Mouse (Mus musculus) cerebellum, adult 2 months (tissue): ENCODE measurements around the gene Grik4. TPM values are rescaled to one million over a fixed set of nuclear protein-coding genes. Genes with fewer than 3 reads are reported as not detected.

Experiments
- DNase-seq, 2 experiments: peaks; one replicate each; pipeline ENCODE4 v3.0.0; 2021
- H3K27ac ChIP-seq: fragments of 200-500 bp; 2 replicates; pipeline ENCODE4 v1.5.1; 2012; ENCODE audit warnings: low read length, control low read depth, inconsistent platforms; ENCODE audit not compliant: insufficient read depth
- H3K27me3 ChIP-seq: fragments of 200-500 bp; 2 replicates; pipeline ENCODE4 v1.6.1; 2012; ENCODE audit warnings: inconsistent platforms, mild to moderate bottlenecking, low read length, moderate library complexity; ENCODE audit not compliant: control insufficient read depth, insufficient read depth
- H3K4me1 ChIP-seq: fragments of 200-500 bp; 2 replicates; pipeline ENCODE4 v1.6.1; 2011; ENCODE audit warnings: low read length; ENCODE audit not compliant: control insufficient read depth, insufficient read depth
- H3K4me3 ChIP-seq: fragments of 200-500 bp; replicated peaks from 2 replicates; pipeline ENCODE3; 2011; ENCODE audit warnings: mild to moderate bottlenecking, low read depth, low read length, control low read depth; ENCODE audit not compliant: insufficient read depth
- CTCF ChIP-seq: fragments of 200-500 bp; IDR thresholded peaks from 2 replicates; pipeline ENCODE4 v1.5.1; 2011; ENCODE audit warnings: low read depth, mild to moderate bottlenecking, control low read depth, low read length, moderate library complexity, borderline replicate concordance; ENCODE audit not compliant: insufficient read depth
- POLR2A ChIP-seq: fragments of 200-500 bp; IDR thresholded peaks from 2 replicates; pipeline ENCODE4 v1.6.1; 2011; ENCODE audit warnings: low read length, control low read depth, borderline replicate concordance; ENCODE audit not compliant: insufficient read depth
- WGBS: fragments of 180-500 bp; shearing (Covaris S2); methylation state at CpG from one replicate; pipeline ENCODE4 v1.1.7; 2018; 5-methylcytosine and 5-hydroxymethylcytosine counted together
- polyA plus RNA-seq: library from polyadenylated mRNA; depleted of rRNA; stranded (reverse); fragments of >200 nt; gene quantifications from 2 replicates; pipeline ENCODE4 v1.2.3, GENCODE M21; 2012

Grik4 gene
- polyA plus RNA-seq, 1 experiment: 10.5 TPM

- no peak overlapping the region for H3K27ac ChIP-seq
- no peaks in the 10 kb centered on the region for H3K4me1 ChIP-seq
- no peak for TF ChIP-seq POLR2A
- TF ChIP-seq CTCF: no peak
- WGBS: 77% methylated on average over 11 of the region's 11 CpGs
- H3K4me3 ChIP-seq: no peak overlapping the region
- no peaks in the 10 kb centered on the region for H3K27me3 ChIP-seq
- no peak for DNase-seq
Measured at GRCm38 (mm10) chr9:42641550-42642117, 302.7 kb downstream of the Grik4 start.

GRCm38 (mm10) chr9:42636446-42636845 is 307.8 kb downstream of the Grik4 start:
- Histone ChIP-seq H3K27me3 (no peaks in the 10 kb centered on the region), H3K4me3 (no peak overlapping the region), H3K4me1 (peaks cover 4% of the 10 kb centered on the region), H3K27ac (no peak overlapping the region)
- whole genome bisulfite sequencing: 50% methylated on average over 10 of the region's 10 CpGs
- TF ChIP-seq CTCF (no peak), POLR2A (no peak)
- no peak for DNase-seq

GRCm38 (mm10) chr9:42631479-42631878 is 312.8 kb downstream of the Grik4 start:
- TF ChIP-seq CTCF (no peak), POLR2A (no peak)
- no peak for DNase-seq
- H3K27ac ChIP-seq: no peak overlapping the region
- H3K4me1 ChIP-seq: peaks cover 4% of the 10 kb centered on the region
- 12% methylated on average over 4 of the region's 4 CpGs for WGBS
- H3K27me3 ChIP-seq: no peaks in the 10 kb centered on the region; the same call in 1 of the 2 replicates
- no peak overlapping the region for H3K4me3 ChIP-seq

GRCm38 (mm10) chr9:42627634-42628033 is 316.7 kb downstream of the Grik4 start:
- Histone ChIP-seq H3K27ac (no peak overlapping the region), H3K27me3 (no peaks in the 10 kb centered on the region; the same call in 1 of the 2 replicates), H3K4me1 (peaks cover 4% of the 10 kb centered on the region), H3K4me3 (no peak overlapping the region)
- 12% methylated on average over 6 of the region's 6 CpGs for WGBS
- peak in 1 of 2 experiments; percentile 8 for DNase-seq
- TF ChIP-seq CTCF (no peak), POLR2A (no peak)

- 46% methylated on average over 8 of the region's 8 CpGs for WGBS
- peaks cover 4% of the 10 kb centered on the region for H3K4me1 ChIP-seq
- H3K27me3 ChIP-seq: no peaks in the 10 kb centered on the region; the same call in 1 of the 2 replicates
- DNase-seq: no peak
- no peak overlapping the region for H3K4me3 ChIP-seq
- H3K27ac ChIP-seq: no peak overlapping the region
- TF ChIP-seq POLR2A (no peak), CTCF (no peak)
Measured at GRCm38 (mm10) chr9:42627146-42627545, 317.1 kb downstream of the Grik4 start.

GRCm38 (mm10) chr9:42626226-42626775 is 318.0 kb downstream of the Grik4 start:
- no peak overlapping the region for H3K4me3 ChIP-seq
- TF ChIP-seq POLR2A (no peak), CTCF (no peak)
- no peaks in the 10 kb centered on the region; the same call in 1 of the 2 replicates for H3K27me3 ChIP-seq
- DNase-seq: no peak
- no peak overlapping the region for H3K27ac ChIP-seq
- H3K4me1 ChIP-seq: no peaks in the 10 kb centered on the region; the same call in 1 of the 2 replicates
- WGBS: 66% methylated on average over 6 of the region's 6 CpGs

GRCm38 (mm10) chr9:42614409-42614808 is 329.9 kb downstream of the Grik4 start:
- H3K27me3 ChIP-seq: no peaks in the 10 kb centered on the region; the same call in 1 of the 2 replicates
- 77% methylated on average over 10 of the region's 10 CpGs for WGBS
- 0 out of 2 replicates have a peak, but pooled peaks cover 3% of the 10 kb centered on the region for H3K4me1 ChIP-seq
- H3K27ac ChIP-seq: no peak overlapping the region
- no peak overlapping the region for H3K4me3 ChIP-seq
- TF ChIP-seq POLR2A: no peak
- no peak for DNase-seq

GRCm38 (mm10) chr9:42613827-42614226 is 330.5 kb downstream of the Grik4 start:
- WGBS: 66% methylated on average over 6 of the region's 6 CpGs
- no peak for DNase-seq

More at GRCm38 (mm10) chr9:42613827-42614226, 330.5 kb downstream of the Grik4 start:
- no peak overlapping the region for H3K27ac ChIP-seq
- no peaks in the 10 kb centered on the region; the same call in 1 of the 2 replicates for H3K27me3 ChIP-seq
- H3K4me3 ChIP-seq: no peak overlapping the region
- TF ChIP-seq CTCF (no peak), POLR2A (no peak)
- 0 out of 2 replicates have a peak, but pooled peaks cover 3% of the 10 kb centered on the region for H3K4me1 ChIP-seq
